Mouse (Mus musculus): ENCODE data around the gene Spag6l.
"Not testable (repeated sequence)": the region's sequence is repeated elsewhere in the genome, so short reads cannot be mapped to it uniquely, and the experiment has no call there.

The Spag6l gene

GRCm38 (mm10) chr16:16828757-16829615, at the start of gene Spag6l:
TSS of gene Spag6l (minus strand) at chr16:16829456.
- DNase-seq (ENCODE audit: low spot score in 2 of 2), result peak; percentile 68 to 72

GRCm38 (mm10) chr16:16879025-16879424, 49.8 kb upstream of the Spag6l start:
- DNase-seq (ENCODE audit: low spot score in 2 of 2), result no peak

- DNase-seq (ENCODE audit: low spot score in 2 of 2), result peak; percentile 85 to 88
Observed at GRCm38 (mm10) chr16:16870617-16871331, 41.5 kb upstream of the Spag6l start, which contains the start of the genes Top3b and Vpreb1. TSS of gene Top3b (plus strand) at chr16:16870736. TSS of gene Vpreb1 (minus strand) at chr16:16870843.

GRCm38 (mm10) chr16:16870241-16870616, 41.0 kb upstream of the Spag6l start:
- DNase-seq (ENCODE audit: low spot score in 2 of 2), result no peak

GRCm38 (mm10) chr16:16865696-16866561, 36.7 kb upstream of the Spag6l start:
- peak in 1 of 2 experiments; percentile 20 for DNase-seq (ENCODE audit: low spot score in 2 of 2)

- DNase-seq (ENCODE audit: low spot score in 2 of 2), result no peak
Observed at GRCm38 (mm10) chr16:16865217-16865616, 36.0 kb upstream of the Spag6l start.

GRCm38 (mm10) chr16:16863978-16864377, 34.7 kb upstream of the Spag6l start, which contains the start of gene Igll1:
TSS of gene Igll1 (minus strand) at chr16:16863985.
- no peak for DNase-seq (ENCODE audit: low spot score in 2 of 2)

- no peak for DNase-seq (ENCODE audit: low spot score in 2 of 2)
Observed at GRCm38 (mm10) chr16:16862288-16862687, 33.0 kb upstream of the Spag6l start.

GRCm38 (mm10) chr16:16856731-16857476, 27.6 kb upstream of the Spag6l start:
- DNase-seq (ENCODE audit: low spot score in 2 of 2), result no peak

- not testable (repeated sequence) for DNase-seq (ENCODE audit: low spot score in 2 of 2)
Observed at GRCm38 (mm10) chr16:16856054-16856453, 26.8 kb upstream of the Spag6l start.

GRCm38 (mm10) chr16:16855541-16855940, 26.3 kb upstream of the Spag6l start:
- DNase-seq (ENCODE audit: low spot score in 2 of 2), result no peak

- peak; percentile 56 to 82 for DNase-seq (ENCODE audit: low spot score in 2 of 2)
Observed at GRCm38 (mm10) chr16:16854836-16855235, 25.6 kb upstream of the Spag6l start.

- no peak for DNase-seq (ENCODE audit: low spot score in 2 of 2)
Observed at GRCm38 (mm10) chr16:16852411-16852810, 23.2 kb upstream of the Spag6l start.

- no peak for DNase-seq (ENCODE audit: low spot score in 2 of 2)
Observed at GRCm38 (mm10) chr16:16849196-16849595, 19.9 kb upstream of the Spag6l start.

- DNase-seq (ENCODE audit: low spot score in 2 of 2), result no peak
Observed at GRCm38 (mm10) chr16:16829671-16830070, 415 bp upstream of the Spag6l start.

- no peak for DNase-seq (ENCODE audit: low spot score in 2 of 2)
Observed at GRCm38 (mm10) chr16:16826223-16826622, 3.0 kb downstream of the Spag6l start.

GRCm38 (mm10) chr16:16825476-16825875, 3.8 kb downstream of the Spag6l start:
- DNase-seq (ENCODE audit: low spot score in 2 of 2), result no peak

- DNase-seq (ENCODE audit: low spot score in 2 of 2), result no peak
Observed at GRCm38 (mm10) chr16:16806325-16806724, 22.9 kb downstream of the Spag6l start.
